Mouse (Mus musculus) MEL (cell line): ENCODE results near the gene Mpnd. TPM values are rescaled to one million over a fixed set of nuclear protein-coding genes. Genes with fewer than 3 reads are reported as not detected.

Experiments
- DNase-seq: peaks from one replicate; pipeline ENCODE4 v3.0.0; 2011; ENCODE audit warnings: low read depth, low spot score
- H3K27ac ChIP-seq: 2 replicates; pipeline ENCODE4 v1.5.1; 2012; ENCODE audit warnings: low read depth, mild to moderate bottlenecking, control low read depth, low read length, moderate library complexity; ENCODE audit not compliant: control insufficient read depth
- H3K27me3 ChIP-seq, 2 experiments: fragments of 150-350 bp in 1 of 2; sonication (generic) in 1 of 2; 2 replicates each; pipeline ENCODE4 v1.6.1; 2012; ENCODE audit warnings: low read length in 2 of 2, mild to moderate bottlenecking in 2 of 2, improper control_type of control experiment in 1 of 2, moderate library complexity in 1 of 2; ENCODE audit not compliant: insufficient read depth in 2 of 2, control insufficient read depth in 1 of 2
- H3K36me3 ChIP-seq, 2 experiments: 2 replicates each; pipeline ENCODE4 v1.6.1; 2012 to 2014; ENCODE audit warnings: low read length in 2 of 2, improper control_type of control experiment in 1 of 2, inconsistent platforms in 1 of 2, mild to moderate bottlenecking in 1 of 2; ENCODE audit not compliant: insufficient read depth in 2 of 2, control insufficient read depth in 1 of 2
- H3K4me1 ChIP-seq, 2 experiments: fragments of 150-350 bp in 1 of 2; sonication (generic) in 1 of 2; 2 replicates each; pipeline ENCODE4 v1.6.1; 2012; ENCODE audit warnings: low read length in 2 of 2, improper control_type of control experiment in 1 of 2, mild to moderate bottlenecking in 1 of 2; ENCODE audit not compliant: insufficient read depth in 2 of 2, control insufficient read depth in 1 of 2
- H3K4me3 ChIP-seq, 2 experiments: fragments of 150-350 bp in 1 of 2; sonication (generic) in 1 of 2; 2 replicates each; pipeline ENCODE4 v1.5.1; 2012; ENCODE audit warnings: low read depth in 2 of 2, low read length in 2 of 2, mild to moderate bottlenecking in 2 of 2, moderate library complexity in 2 of 2, control low read depth in 1 of 2, improper control_type of control experiment in 1 of 2; ENCODE audit not compliant: control insufficient read depth in 1 of 2, insufficient read depth in 1 of 2
- H3K79me2 ChIP-seq: 2 replicates; pipeline ENCODE4 v1.6.1; 2012; ENCODE audit warnings: mild to moderate bottlenecking, low read length, moderate library complexity; ENCODE audit not compliant: control insufficient read depth, poor library complexity, insufficient read depth
- H3K9ac ChIP-seq: 2 replicates; pipeline ENCODE4 v1.6.1; 2012; ENCODE audit warnings: low read depth, mild to moderate bottlenecking, control low read depth, low read length, moderate library complexity; ENCODE audit not compliant: control insufficient read depth, poor library complexity, severe bottlenecking
- H3K9me3 ChIP-seq: fragments of 150-350 bp; sonication (generic); replicated peaks from 2 replicates; pipeline ENCODE4 v1.6.1; 2012; ENCODE audit warnings: mild to moderate bottlenecking, low read length, improper control_type of control experiment, moderate library complexity; ENCODE audit not compliant: insufficient read depth
- BHLHE40 ChIP-seq: IDR thresholded peaks from 2 replicates; pipeline ENCODE4 v1.6.1; 2012; ENCODE audit warnings: low read depth, mild to moderate bottlenecking, inconsistent platforms, low read length, improper control_type of control experiment, borderline replicate concordance
- CHD2 ChIP-seq: IDR thresholded peaks from 2 replicates; pipeline ENCODE4 v1.6.1; 2011; ENCODE audit warnings: low read length, improper control_type of control experiment
- CTCF ChIP-seq, 3 experiments: IDR thresholded peaks in 2 of 3; conservative IDR thresholded peaks in 1 of 3; 2 replicates each; pipeline ENCODE4 v1.5.1; 2011 to 2012; ENCODE audit warnings: low read length in 3 of 3, low read depth in 2 of 3, mild to moderate bottlenecking in 2 of 3, improper control_type of control experiment in 1 of 3, inconsistent platforms in 1 of 3, mixed read lengths in 1 of 3, moderate library complexity in 1 of 3; ENCODE audit not compliant: control insufficient read depth in 1 of 3, insufficient read depth in 1 of 3, poor library complexity in 1 of 3, severe bottlenecking in 1 of 3
- EP300 ChIP-seq, 2 experiments: IDR thresholded peaks; 2 replicates each; pipeline ENCODE4 v1.6.1; 2011; ENCODE audit warnings: improper control_type of control experiment in 2 of 2, low read length in 2 of 2, low read depth in 1 of 2, mild to moderate bottlenecking in 1 of 2
- ETS1 ChIP-seq: IDR thresholded peaks from 2 replicates; pipeline ENCODE4 v1.6.1; 2012; ENCODE audit warnings: low read depth, mild to moderate bottlenecking, inconsistent platforms, low read length, improper control_type of control experiment, moderate library complexity
- GABPA ChIP-seq: IDR thresholded peaks from 2 replicates; pipeline ENCODE4 v1.6.1; 2012; ENCODE audit warnings: low read depth, mild to moderate bottlenecking, inconsistent platforms, low read length, improper control_type of control experiment, moderate library complexity
- HCFC1 ChIP-seq: IDR thresholded peaks from 2 replicates; pipeline ENCODE4 v1.6.1; 2012; ENCODE audit warnings: low read depth, mild to moderate bottlenecking, inconsistent platforms, low read length, improper control_type of control experiment, moderate library complexity
- JUND ChIP-seq: IDR thresholded peaks from 2 replicates; pipeline ENCODE4 v1.6.1; 2011; ENCODE audit warnings: low read depth, mild to moderate bottlenecking, improper control_type of control experiment, low read length
- MAZ ChIP-seq: IDR thresholded peaks from 2 replicates; pipeline ENCODE4 v1.6.1; 2012; ENCODE audit warnings: low read depth, mild to moderate bottlenecking, inconsistent platforms, low read length, improper control_type of control experiment
- MEF2A ChIP-seq: IDR thresholded peaks from 2 replicates; pipeline ENCODE4 v1.6.1; 2014; ENCODE audit warnings: low read depth, mild to moderate bottlenecking, inconsistent platforms, low read length, improper control_type of control experiment; ENCODE audit not compliant: poor library complexity, insufficient replicate concordance, severe bottlenecking; ENCODE audit errors: extremely low read depth
- MYB ChIP-seq: IDR thresholded peaks from 2 replicates; pipeline ENCODE4 v1.6.1; 2011; ENCODE audit warnings: mild to moderate bottlenecking, low read depth, low read length, improper control_type of control experiment
- NELFE ChIP-seq: IDR thresholded peaks from 2 replicates; pipeline ENCODE4 v1.6.1; 2011; ENCODE audit warnings: low read depth, low read length, improper control_type of control experiment
- NRF1 ChIP-seq: IDR thresholded peaks from 2 replicates; pipeline ENCODE4 v1.6.1; 2014; ENCODE audit warnings: low read depth, mild to moderate bottlenecking, inconsistent platforms, low read length, improper control_type of control experiment, moderate library complexity; ENCODE audit not compliant: poor library complexity, insufficient read depth, severe bottlenecking
- POLR2A ChIP-seq, 2 experiments: IDR thresholded peaks; 2 replicates each; pipeline ENCODE4 v1.6.1; 2011 to 2012; ENCODE audit warnings: low read length in 2 of 2, mild to moderate bottlenecking in 2 of 2, control low read depth in 1 of 2, improper control_type of control experiment in 1 of 2, low read depth in 1 of 2, moderate library complexity in 1 of 2; ENCODE audit not compliant: control insufficient read depth in 1 of 2, insufficient read depth in 1 of 2, poor library complexity in 1 of 2
- RAD21 ChIP-seq: IDR thresholded peaks from 2 replicates; pipeline ENCODE4 v1.6.1; 2011; ENCODE audit warnings: mild to moderate bottlenecking, low read depth, low read length, improper control_type of control experiment
- RCOR1 ChIP-seq: IDR thresholded peaks from 2 replicates; pipeline ENCODE4 v1.6.1; 2012; ENCODE audit warnings: low read depth, mild to moderate bottlenecking, inconsistent platforms, low read length, improper control_type of control experiment
- SIN3A ChIP-seq: IDR thresholded peaks from 2 replicates; pipeline ENCODE4 v1.6.1; 2012; ENCODE audit warnings: low read length, improper control_type of control experiment, inconsistent platforms
- TBP ChIP-seq: IDR thresholded peaks from 2 replicates; pipeline ENCODE4 v1.8.0; 2011; ENCODE audit warnings: low read depth, low read length, improper control_type of control experiment
- UBTF ChIP-seq: IDR thresholded peaks from 2 replicates; pipeline ENCODE4 v1.6.1; 2012; ENCODE audit warnings: low read depth, mild to moderate bottlenecking, inconsistent platforms, low read length, improper control_type of control experiment, moderate library complexity, borderline replicate concordance; ENCODE audit not compliant: insufficient read depth
- USF1 ChIP-seq: IDR thresholded peaks from 2 replicates; pipeline ENCODE4 v1.6.1; 2014; ENCODE audit warnings: low read depth, mild to moderate bottlenecking, inconsistent platforms, low read length, improper control_type of control experiment, moderate library complexity
- USF2 ChIP-seq, 2 experiments: IDR thresholded peaks; 2 replicates each; pipeline ENCODE4 v1.6.1; 2011 to 2012; ENCODE audit warnings: improper control_type of control experiment in 2 of 2, low read length in 2 of 2, borderline replicate concordance in 1 of 2, inconsistent platforms in 1 of 2, low read depth in 1 of 2, mild to moderate bottlenecking in 1 of 2; ENCODE audit not compliant: insufficient read depth in 1 of 2
- ZKSCAN1 ChIP-seq: IDR thresholded peaks from 2 replicates; pipeline ENCODE4 v1.6.1; 2012; ENCODE audit warnings: low read depth, mild to moderate bottlenecking, inconsistent platforms, low read length, improper control_type of control experiment, moderate library complexity
- ZMIZ1 ChIP-seq: IDR thresholded peaks from 2 replicates; pipeline ENCODE4 v1.6.1; 2012; ENCODE audit warnings: low read depth, mild to moderate bottlenecking, inconsistent platforms, low read length, improper control_type of control experiment, moderate library complexity
- ZNF384 ChIP-seq: IDR thresholded peaks from 2 replicates; pipeline ENCODE4 v1.6.1; 2012; ENCODE audit warnings: low read depth, mild to moderate bottlenecking, inconsistent platforms, low read length, improper control_type of control experiment
- polyA plus RNA-seq, 2 experiments: library from polyadenylated mRNA; stranded (reverse) in 1 of 2; unstranded in 1 of 2; fragments of >175 nt in 1 of 2; fragments of >200 nt in 1 of 2; gene quantifications; 2 replicates each; pipeline versions ENCODE4 v1.2.1 to v1.2.4; 2012; ENCODE audit warnings: low replicate concordance in 2 of 2, low read depth in 1 of 2; ENCODE audit not compliant: insufficient read length in 2 of 2, insufficient read depth in 1 of 2, missing spikeins in 1 of 2
- total RNA-seq: library from RNA; depleted of rRNA; stranded (reverse); fragments of 300-350 nt; gene quantifications from 2 replicates; pipeline ENCODE4 v1.2.3, GENCODE M21; 2012

Mpnd gene
- total and polyA plus RNA-seq, 3 experiments: 3.9 to 18.3 TPM; not detected in 1

GRCm38 (mm10) chr17:56032831-56033230 is 27.3 kb downstream of the Mpnd start:
- Histone ChIP-seq H3K9ac (no peak overlapping the region), H3K27ac (no peak overlapping the region), H3K4me3 (no peak overlapping the region), H3K4me1 (peaks cover 18 to 41% of the 10 kb centered on the region in 2 experiments), H3K27me3 (no peaks in the 10 kb centered on the region), H3K79me2 (peaks cover 77% of the 10 kb centered on the region), H3K36me3 (peaks cover 14 to 39% of the 10 kb centered on the region in 2 experiments), H3K9me3 (no peaks in the 10 kb centered on the region)
- TF ChIP-seq NELFE: no peak
- TF ChIP-seq ZMIZ1: no peak
- no peak for TF ChIP-seq EP300 (IDR thresholded peaks at IDR 0.05; ENCODE audit: low read depth in 1 of 2, low read length in 2 of 2)
- no peak for TF ChIP-seq NRF1
- TF ChIP-seq SIN3A: no peak
- no peak for TF ChIP-seq USF1
- no peak for TF ChIP-seq JUND
- no peak for TF ChIP-seq ZNF384
- TF ChIP-seq MAZ: no peak
- TF ChIP-seq POLR2A (IDR thresholded peaks at IDR 0.05; ENCODE audit: control insufficient read depth in 1 of 2, insufficient read depth in 1 of 2, low read depth in 1 of 2, low read length in 2 of 2, poor library complexity in 1 of 2): no peak
- TF ChIP-seq HCFC1: no peak
- TF ChIP-seq TBP: no peak
- no peak for TF ChIP-seq USF2 (IDR thresholded peaks at IDR 0.05; ENCODE audit: borderline replicate concordance in 1 of 2, insufficient read depth in 1 of 2, low read depth in 1 of 2, low read length in 2 of 2)
- no peak for TF ChIP-seq MYB
- no peak for TF ChIP-seq UBTF
- no peak for TF ChIP-seq RAD21
- no peak for TF ChIP-seq RCOR1
- no peak for TF ChIP-seq CTCF (IDR thresholded peaks at IDR 0.05 in 2 of 3, conservative IDR thresholded peaks at IDR 0.05 in 1 of 3; ENCODE audit: control insufficient read depth in 1 of 3, insufficient read depth in 1 of 3, low read depth in 2 of 3, low read length in 3 of 3, poor library complexity in 1 of 3, severe bottlenecking in 1 of 3)
- no peak for TF ChIP-seq ETS1
- peak; percentile 42 for DNase-seq

- H3K79me2 ChIP-seq: peaks cover 68% of the 10 kb centered on the region
- no peak overlapping the region for H3K9ac ChIP-seq
- H3K9me3 ChIP-seq: no peaks in the 10 kb centered on the region
- H3K36me3 ChIP-seq: peaks cover 5 to 49% of the 10 kb centered on the region in 2 experiments; a peak in 3 of 4 replicates
- DNase-seq: no peak
- peaks cover 24 to 47% of the 10 kb centered on the region in 2 experiments for H3K4me1 ChIP-seq
- no peaks in the 10 kb centered on the region for H3K27me3 ChIP-seq
- H3K4me3 ChIP-seq: peak overlapping the region in 1 of 2 experiments; percentile 84; a peak in 2 of 4 replicates
- no peak overlapping the region for H3K27ac ChIP-seq
- no peak for TF ChIP-seq NRF1
- TF ChIP-seq BHLHE40: no peak
- no peak for TF ChIP-seq MAZ
- no peak for TF ChIP-seq GABPA
- TF ChIP-seq MYB: no peak
- TF ChIP-seq NELFE: no peak
- no peak for TF ChIP-seq ZKSCAN1
- no peak for TF ChIP-seq ZMIZ1
- no peak for TF ChIP-seq MEF2A
- no peak for TF ChIP-seq CHD2
- no peak for TF ChIP-seq HCFC1
Observed at GRCm38 (mm10) chr17:56034040-56034725, 28.7 kb downstream of the Mpnd start.
